Mouse (Mus musculus): ENCODE measurements around the gene Igfbp7.

DNA sequence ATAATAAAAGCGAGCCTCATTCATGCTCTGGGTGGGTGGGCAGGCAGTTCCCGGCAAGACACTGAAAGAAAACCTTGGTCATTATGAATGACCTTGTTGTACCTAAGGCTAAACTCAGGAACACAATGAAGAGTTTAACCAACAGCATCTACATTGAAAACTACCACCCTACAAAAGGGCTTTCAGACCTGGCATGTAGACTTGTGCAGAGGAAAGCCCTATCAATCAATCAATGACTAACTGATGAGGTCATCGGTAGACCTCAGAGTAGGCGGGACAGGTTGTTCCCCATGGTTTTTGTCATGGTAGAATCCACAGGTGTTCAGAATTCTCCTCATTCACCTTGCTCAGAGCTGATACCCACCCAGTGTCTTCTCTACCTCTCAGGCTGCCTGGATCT, 47.9 kb downstream of the Igfbp7 start:
- TF ChIP-seq MAX (IDR thresholded peaks at IDR 0.05; ENCODE audit: low read length) (no peak), CTCF (IDR thresholded peaks at IDR 0.05 in 2 of 3, conservative IDR thresholded peaks at IDR 0.05 in 1 of 3; ENCODE audit: control insufficient read depth in 1 of 3, insufficient read depth in 1 of 3, low read depth in 2 of 3, low read length in 3 of 3, poor library complexity in 1 of 3, severe bottlenecking in 1 of 3) (no peak), EP300 (IDR thresholded peaks at IDR 0.05; ENCODE audit: low read depth in 1 of 2, low read length in 2 of 2) (no peak), MAFK (IDR thresholded peaks at IDR 0.05; ENCODE audit: borderline replicate concordance, low read depth, low read length) (no peak), E2F4 (IDR thresholded peaks at IDR 0.05; ENCODE audit: borderline replicate concordance, low read depth, low read length) (no peak)

Measured in MEL (cell line).